Mouse (Mus musculus) bone marrow macrophage, adult 2 months (primary cell): Measurements from ENCODE around the gene Parp12. TPM values are rescaled to one million over a fixed set of nuclear protein-coding genes. Genes with fewer than 3 reads are reported as not detected.

Experiments used
- H3K27ac ChIP-seq: 2 replicates; pipeline ENCODE4 v1.5.1; 2012; ENCODE audit warnings: low read depth, low read length; ENCODE audit not compliant: insufficient read depth
- H3K4me1 ChIP-seq: 2 replicates; pipeline ENCODE4 v1.6.1; 2012; ENCODE audit warnings: low read length; ENCODE audit not compliant: control insufficient read depth, insufficient read depth
- H3K4me3 ChIP-seq: 2 replicates; pipeline ENCODE4 v1.5.1; 2012; ENCODE audit warnings: mild to moderate bottlenecking, low read length, moderate library complexity; ENCODE audit not compliant: insufficient read depth
- CTCF ChIP-seq: IDR thresholded peaks from 2 replicates; pipeline ENCODE4 v1.5.1; 2012; ENCODE audit warnings: low read depth, mild to moderate bottlenecking, low read length, moderate library complexity
- POLR2A ChIP-seq: IDR thresholded peaks from 2 replicates; pipeline ENCODE4 v1.6.1; 2012; ENCODE audit warnings: mild to moderate bottlenecking, low read depth, low read length, borderline replicate concordance
- polyA plus RNA-seq: library from polyadenylated mRNA; stranded (reverse); fragments of >200 nt; gene quantifications from 2 replicates; pipeline ENCODE4 v1.2.4, GENCODE M21; 2012; ENCODE audit not compliant: missing spikeins, insufficient read depth, insufficient read length

Gene Parp12
- polyA plus RNA-seq, 1 experiment, result 75.0 TPM

GRCm38 (mm10) chr6:39113141-39113540 is 5.0 kb downstream of the Parp12 start:
- TF ChIP-seq POLR2A (no peak), CTCF (no peak)
- Histone ChIP-seq H3K27ac (no peak overlapping the region), H3K4me3 (no peak overlapping the region), H3K4me1 (peaks cover 8% of the 10 kb centered on the region)

- Histone ChIP-seq H3K4me3 (no peak overlapping the region), H3K27ac (no peak overlapping the region), H3K4me1 (peaks cover 8% of the 10 kb centered on the region)
- TF ChIP-seq CTCF (no peak), POLR2A (no peak)
Measured at GRCm38 (mm10) chr6:39112701-39113100, 5.4 kb downstream of the Parp12 start.

- Histone ChIP-seq H3K27ac (no peak overlapping the region), H3K4me3 (no peak overlapping the region), H3K4me1 (no peaks in the 10 kb centered on the region)
- TF ChIP-seq CTCF (no peak), POLR2A (no peak)
Measured at GRCm38 (mm10) chr6:39106812-39107211, 11.3 kb downstream of the Parp12 start.

GRCm38 (mm10) chr6:39104631-39105030 is 13.5 kb downstream of the Parp12 start:
- TF ChIP-seq CTCF (no peak), POLR2A (no peak)
- Histone ChIP-seq H3K4me1 (no peaks in the 10 kb centered on the region), H3K4me3 (no peak overlapping the region), H3K27ac (no peak overlapping the region)

- Histone ChIP-seq H3K27ac (peak overlapping the region; percentile 14; the same call in 1 of the 2 replicates), H3K4me3 (no peak overlapping the region), H3K4me1 (peaks cover 6% of the 10 kb centered on the region)
- no peak for TF ChIP-seq POLR2A
- no peak for TF ChIP-seq CTCF
Measured at GRCm38 (mm10) chr6:39076498-39076897, 41.7 kb downstream of the Parp12 start.

GRCm38 (mm10) chr6:39074186-39074585 is 44.0 kb downstream of the Parp12 start:
- peaks cover 6% of the 10 kb centered on the region for H3K4me1 ChIP-seq
- no peak overlapping the region for H3K4me3 ChIP-seq
- TF ChIP-seq CTCF (no peak), POLR2A (no peak)
- H3K27ac ChIP-seq, result no peak overlapping the region

GRCm38 (mm10) chr6:39072664-39073063 is 45.5 kb downstream of the Parp12 start:
- Histone ChIP-seq H3K4me1 (peaks cover 8% of the 10 kb centered on the region), H3K4me3 (no peak overlapping the region), H3K27ac (no peak overlapping the region)
- TF ChIP-seq POLR2A (no peak), CTCF (no peak)

- Histone ChIP-seq H3K27ac (no peak overlapping the region), H3K4me3 (no peak overlapping the region), H3K4me1 (0 out of 2 replicates have a peak, but pooled peaks cover 2% of the 10 kb centered on the region)
- no peak for TF ChIP-seq POLR2A
- peak; percentile 96 for TF ChIP-seq CTCF
Measured at GRCm38 (mm10) chr6:39066935-39067578, 51.1 kb downstream of the Parp12 start.

GRCm38 (mm10) chr6:39063541-39063940 is 54.6 kb downstream of the Parp12 start:
- no peak for TF ChIP-seq POLR2A
- TF ChIP-seq CTCF, result no peak
- Histone ChIP-seq H3K4me3 (no peak overlapping the region), H3K4me1 (0 out of 2 replicates have a peak, but pooled peaks cover under 1% of the 10 kb centered on the region), H3K27ac (no peak overlapping the region)

GRCm38 (mm10) chr6:39061180-39061579 is 57.0 kb downstream of the Parp12 start:
- Histone ChIP-seq H3K27ac (no peak overlapping the region), H3K4me1 (peaks cover 1% of the 10 kb centered on the region), H3K4me3 (no peak overlapping the region)
- TF ChIP-seq CTCF (no peak), POLR2A (no peak)
